Mouse (Mus musculus) heart, postnatal 4 days (tissue): ENCODE measurements around the gene Lrrc17. TPM values are rescaled to one million over a fixed set of nuclear protein-coding genes. Genes with fewer than 3 reads are reported as not detected.
"Not testable (repeated sequence)": the region's sequence is repeated elsewhere in the genome, so short reads cannot be mapped to it uniquely, and the experiment has no call there.

Experiments
- DNase-seq: peaks from one replicate; pipeline ENCODE4 v3.0.0; 2021
- total RNA-seq, 2 experiments: library from RNA; stranded (reverse); gene quantifications; 2 replicates each; pipeline ENCODE4 v1.2.3; 2021

Lrrc17 gene
- total RNA-seq, 2 experiments from 2014 or later: 16.0 to 17.8 TPM

GRCm38 (mm10) chr5:21544821-21545220 lies 1.5 kb downstream of the Lrrc17 start:
- peak; percentile 42 for DNase-seq

- no peak for DNase-seq
These were observed 1.9 kb downstream of the Lrrc17 start for GRCm38 (mm10) chr5:21545227-21545626.

GRCm38 (mm10) chr5:21545786-21546185 lies 2.4 kb downstream of the Lrrc17 start:
- peak; percentile 39 for DNase-seq

- no peak for DNase-seq
These were observed 3.6 kb downstream of the Lrrc17 start for GRCm38 (mm10) chr5:21547005-21547404.

GRCm38 (mm10) chr5:21553685-21554084 lies 10.3 kb downstream of the Lrrc17 start:
- no peak for DNase-seq

- DNase-seq: no peak
These were observed 11.4 kb downstream of the Lrrc17 start for GRCm38 (mm10) chr5:21554732-21555131.

- no peak for DNase-seq
These were observed 13.1 kb downstream of the Lrrc17 start for GRCm38 (mm10) chr5:21556502-21556901.

- DNase-seq: no peak
These were observed 20.6 kb downstream of the Lrrc17 start for GRCm38 (mm10) chr5:21563936-21564335.

GRCm38 (mm10) chr5:21565392-21566065 lies 22.2 kb downstream of the Lrrc17 start:
- DNase-seq: no peak

- DNase-seq: no peak
These were observed 24.4 kb downstream of the Lrrc17 start for GRCm38 (mm10) chr5:21567784-21568183.

- DNase-seq: no peak
These were observed 29.5 kb downstream of the Lrrc17 start for GRCm38 (mm10) chr5:21572764-21573416.

- DNase-seq: peak; percentile 12
These were observed 31.2 kb downstream of the Lrrc17 start for GRCm38 (mm10) chr5:21574386-21575209.

- DNase-seq: no peak
These were observed 31.8 kb downstream of the Lrrc17 start for GRCm38 (mm10) chr5:21575210-21575550.

- no peak for DNase-seq
These were observed 34.8 kb downstream of the Lrrc17 start for GRCm38 (mm10) chr5:21578136-21578535.

GRCm38 (mm10) chr5:21586763-21587162 lies 43.4 kb downstream of the Lrrc17 start:
- DNase-seq: peak; percentile 66

- DNase-seq: no peak
These were observed 44.3 kb downstream of the Lrrc17 start for GRCm38 (mm10) chr5:21587683-21588082.

GRCm38 (mm10) chr5:21588220-21588619 lies 44.9 kb downstream of the Lrrc17 start:
- DNase-seq: peak; percentile 16

- DNase-seq: no peak
These were observed 48.7 kb downstream of the Lrrc17 start for GRCm38 (mm10) chr5:21592106-21592505.

GRCm38 (mm10) chr5:21593201-21593709 lies 49.9 kb downstream of the Lrrc17 start:
- no peak for DNase-seq

GRCm38 (mm10) chr5:21599536-21599935 lies 56.2 kb downstream of the Lrrc17 start:
- not testable (repeated sequence) for DNase-seq

GRCm38 (mm10) chr5:21599961-21600360 lies 56.6 kb downstream of the Lrrc17 start:
- no peak for DNase-seq

GRCm38 (mm10) chr5:21605936-21606335 lies 62.6 kb downstream of the Lrrc17 start:
- no peak for DNase-seq
